Mouse (Mus musculus): Measurements from ENCODE around the gene Tmem59l. TPM values are rescaled to one million over a fixed set of nuclear protein-coding genes. Genes with fewer than 3 reads are reported as not detected.

Gene Tmem59l
- polyA plus RNA-seq, 1 experiment from 2014 or later = 3.0 TPM

- DNase-seq (ENCODE audit: low spot score) = no peak
- no peaks in the 10 kb centered on the region for H3K9me3 ChIP-seq (replicated peaks; ENCODE audit: low read length)
- 41% methylated on average over 16 of the region's 16 CpGs for WGBS
- peaks cover 31% of the 10 kb centered on the region for H3K27me3 ChIP-seq (ENCODE audit: insufficient read depth, low read length)
- ATAC-seq (replicated peaks; ENCODE audit: low FRiP score, low read depth) = no peak
- no peak overlapping the region for H3K4me3 ChIP-seq (replicated peaks; ENCODE audit: low read depth, low read length)
- peaks cover 8% of the 10 kb centered on the region for H3K36me3 ChIP-seq (ENCODE audit: insufficient read depth, low read length)
- no peak for TF ChIP-seq CTCF (IDR thresholded peaks at IDR 0.05; ENCODE audit: low read depth)
- no peak overlapping the region for H3K4me2 ChIP-seq (ENCODE audit: low read length)
- peaks cover 24% of the 10 kb centered on the region for H3K4me1 ChIP-seq (replicated peaks; ENCODE audit: insufficient read depth, low read length)
- H3K9ac ChIP-seq (ENCODE audit: low read depth, low read length) = no peak overlapping the region
- H3K27ac ChIP-seq = no peak overlapping the region
These were observed 17.1 kb upstream of the Tmem59l start for GRCm38 (mm10) chr8:70504291-70504716.

GRCm38 (mm10) chr8:70503062-70503750 lies 16.0 kb upstream of the Tmem59l start:
- WGBS = 15% methylated on average over 46 of the region's 46 CpGs
- Histone ChIP-seq H3K4me1 (replicated peaks; ENCODE audit: insufficient read depth, low read length) (peaks cover 18% of the 10 kb centered on the region), H3K4me3 (replicated peaks; ENCODE audit: low read depth, low read length) (no peak overlapping the region), H3K9me3 (replicated peaks; ENCODE audit: low read length) (no peaks in the 10 kb centered on the region), H3K36me3 (ENCODE audit: insufficient read depth, low read length) (peaks cover 8% of the 10 kb centered on the region; the same call in 1 of the 2 replicates), H3K27me3 (ENCODE audit: insufficient read depth, low read length) (peaks cover 41% of the 10 kb centered on the region), H3K27ac (no peak overlapping the region), H3K9ac (ENCODE audit: low read depth, low read length) (no peak overlapping the region), H3K4me2 (ENCODE audit: low read length) (peak overlapping the region; percentile 32)
- DNase-seq (ENCODE audit: low spot score) = peak; percentile 89
- no peak for ATAC-seq (replicated peaks; ENCODE audit: low FRiP score, low read depth)
- peak; percentile 81 for TF ChIP-seq CTCF (IDR thresholded peaks at IDR 0.05; ENCODE audit: low read depth)

GRCm38 (mm10) chr8:70502540-70502939 lies 15.4 kb upstream of the Tmem59l start:
- peaks cover 18% of the 10 kb centered on the region for H3K4me1 ChIP-seq (replicated peaks; ENCODE audit: insufficient read depth, low read length)
- no peak overlapping the region for H3K27ac ChIP-seq
- DNase-seq (ENCODE audit: low spot score) (no peak), ATAC-seq (replicated peaks; ENCODE audit: low FRiP score, low read depth) (no peak)
- WGBS = 37% methylated on average over 12 of the region's 12 CpGs
- H3K9me3 ChIP-seq (replicated peaks; ENCODE audit: low read length) = no peaks in the 10 kb centered on the region
- H3K4me2 ChIP-seq (ENCODE audit: low read length) = 0 out of 2 replicates have a peak overlapping the region, but pooled peaks have one; percentile 21
- no peak overlapping the region for H3K9ac ChIP-seq (ENCODE audit: low read depth, low read length)
- TF ChIP-seq CTCF (IDR thresholded peaks at IDR 0.05; ENCODE audit: low read depth) = no peak
- peaks cover 41% of the 10 kb centered on the region for H3K27me3 ChIP-seq (ENCODE audit: insufficient read depth, low read length)
- H3K36me3 ChIP-seq (ENCODE audit: insufficient read depth, low read length) = peaks cover 3% of the 10 kb centered on the region; the same call in 1 of the 2 replicates
- no peak overlapping the region for H3K4me3 ChIP-seq (replicated peaks; ENCODE audit: low read depth, low read length)

GRCm38 (mm10) chr8:70501820-70502529 lies 14.8 kb upstream of the Tmem59l start:
- peaks cover 18% of the 10 kb centered on the region for H3K4me1 ChIP-seq (replicated peaks; ENCODE audit: insufficient read depth, low read length)
- H3K9me3 ChIP-seq (replicated peaks; ENCODE audit: low read length) = no peaks in the 10 kb centered on the region
- peaks cover 42% of the 10 kb centered on the region for H3K27me3 ChIP-seq (ENCODE audit: insufficient read depth, low read length)
- no peak overlapping the region for H3K9ac ChIP-seq (ENCODE audit: low read depth, low read length)
- no peak for DNase-seq (ENCODE audit: low spot score)
- H3K4me3 ChIP-seq (replicated peaks; ENCODE audit: low read depth, low read length) = no peak overlapping the region
- no peak for ATAC-seq (replicated peaks; ENCODE audit: low FRiP score, low read depth)
- no peak overlapping the region for H3K27ac ChIP-seq
- no peak for TF ChIP-seq CTCF (IDR thresholded peaks at IDR 0.05; ENCODE audit: low read depth)
- no peaks in the 10 kb centered on the region for H3K36me3 ChIP-seq (ENCODE audit: insufficient read depth, low read length)
- WGBS = 10% methylated on average over 23 of the region's 23 CpGs
- 0 out of 2 replicates have a peak overlapping the region, but pooled peaks have one; percentile 21 for H3K4me2 ChIP-seq (ENCODE audit: low read length)

GRCm38 (mm10) chr8:70500386-70501301 lies 13.5 kb upstream of the Tmem59l start:
- Histone ChIP-seq H3K27me3 (ENCODE audit: insufficient read depth, low read length) (peaks cover 55% of the 10 kb centered on the region), H3K9ac (ENCODE audit: low read depth, low read length) (no peak overlapping the region), H3K9me3 (replicated peaks; ENCODE audit: low read length) (no peaks in the 10 kb centered on the region), H3K27ac (no peak overlapping the region), H3K4me3 (replicated peaks; ENCODE audit: low read depth, low read length) (no peak overlapping the region), H3K4me2 (ENCODE audit: low read length) (peak overlapping the region; percentile 23; the same call in 1 of the 2 replicates), H3K36me3 (ENCODE audit: insufficient read depth, low read length) (no peaks in the 10 kb centered on the region), H3K4me1 (replicated peaks; ENCODE audit: insufficient read depth, low read length) (peaks cover 13% of the 10 kb centered on the region)
- ATAC-seq (replicated peaks; ENCODE audit: low FRiP score, low read depth) (no peak), DNase-seq (ENCODE audit: low spot score) (no peak)
- WGBS = 12% methylated on average over 39 of the region's 39 CpGs
- TF ChIP-seq CTCF (IDR thresholded peaks at IDR 0.05; ENCODE audit: low read depth) = no peak

GRCm38 (mm10) chr8:70495771-70496062 lies 8.6 kb upstream of the Tmem59l start:
- peaks cover 9% of the 10 kb centered on the region; the same call in 1 of the 2 replicates for H3K4me1 ChIP-seq (replicated peaks; ENCODE audit: insufficient read depth, low read length)
- DNase-seq (ENCODE audit: low spot score) (no peak), ATAC-seq (replicated peaks; ENCODE audit: low FRiP score, low read depth) (no peak)
- H3K27ac ChIP-seq = no peak overlapping the region
- peak overlapping the region; percentile 18; the same call in 1 of the 2 replicates for H3K4me2 ChIP-seq (ENCODE audit: low read length)
- 0 out of 2 replicates have a peak overlapping the region, but pooled peaks have one; percentile 4 for H3K4me3 ChIP-seq (replicated peaks; ENCODE audit: low read depth, low read length)
- WGBS = 8% methylated on average over 12 of the region's 12 CpGs
- TF ChIP-seq CTCF (IDR thresholded peaks at IDR 0.05; ENCODE audit: low read depth) = no peak
- peaks cover 83% of the 10 kb centered on the region for H3K27me3 ChIP-seq (ENCODE audit: insufficient read depth, low read length)
- H3K9ac ChIP-seq (ENCODE audit: low read depth, low read length) = peak overlapping the region; percentile 23; the same call in 1 of the 2 replicates
- H3K9me3 ChIP-seq (replicated peaks; ENCODE audit: low read length) = no peaks in the 10 kb centered on the region
- H3K36me3 ChIP-seq (ENCODE audit: insufficient read depth, low read length) = no peaks in the 10 kb centered on the region

Data from kidney, postnatal 0 days (tissue).